Mouse (Mus musculus): ENCODE results near the gene Mid1. TPM values are rescaled to one million over a fixed set of nuclear protein-coding genes. Genes with fewer than 3 reads are reported as not detected.
"Not testable (repeated sequence)": the region's sequence is repeated elsewhere in the genome, so short reads cannot be mapped to it uniquely, and the experiment has no call there.

Mid1 gene
- polyA plus RNA-seq, 1 experiment from 2014 or later, result 4.2 TPM

GRCm38 (mm10) chrX:170021750-170022461, 336.9 kb downstream of the Mid1 start:
- H3K36me3 ChIP-seq (ENCODE audit: control insufficient read depth, insufficient read depth, low read length), result peaks cover 29% of the 10 kb centered on the region
- 46% methylated on average over 15 of the region's 15 CpGs for WGBS
- not testable (repeated sequence) for H3K4me1 ChIP-seq (ENCODE audit: control insufficient read depth, insufficient read depth, low read depth, low read length); H3K4me2 ChIP-seq (ENCODE audit: low read length); ATAC-seq; H3K27me3 ChIP-seq (replicated peaks; ENCODE audit: control insufficient read depth, insufficient read depth, low read length); H3K27ac ChIP-seq (ENCODE audit: low read depth, low read length); H3K9ac ChIP-seq (ENCODE audit: low read depth, low read length); H3K4me3 ChIP-seq (ENCODE audit: low read length)
- H3K9me3 ChIP-seq (ENCODE audit: control insufficient read depth, low read length), result peaks cover 23% of the 10 kb centered on the region

Other genes starting within 250 kb of the Mid1 start
- 0.14 TPM in 1 of 2 replicates, not detected in the other for gene 4933400A11Rik, start 94.4 kb downstream of the Mid1 start, polyA plus RNA-seq (2015; fragmentation: Nextera tagmentation; extraction: Ambion mirVana)